Mouse (Mus musculus) neural tube, embryonic 15.5 days (tissue): Measurements from ENCODE around the gene Med12l. TPM values are rescaled to one million over a fixed set of nuclear protein-coding genes. Genes with fewer than 3 reads are reported as not detected.

Experiments used
- ATAC-seq: fragments of 200-750 bp; cut with Nextera tagmentation; 2 replicates; pipeline ENCODE4 v1.8.0; 2017; ENCODE audit warnings: mild to moderate bottlenecking, moderate TSS enrichment, moderate library complexity; ENCODE audit not compliant: low FRiP score
- H3K27ac ChIP-seq: fragments of 300-500 bp; sonication (generic); replicated peaks from 2 replicates; pipeline ENCODE4 v1.5.1; 2015; ENCODE audit warnings: mild to moderate bottlenecking, inconsistent platforms
- H3K27me3 ChIP-seq: fragments of 300-500 bp; sonication (generic); replicated peaks from 2 replicates; pipeline ENCODE4 v1.6.1; 2015; ENCODE audit warnings: inconsistent platforms
- H3K36me3 ChIP-seq: fragments of 300-500 bp; sonication (generic); 2 replicates; pipeline ENCODE4 v1.6.1; 2015; ENCODE audit warnings: inconsistent platforms
- H3K4me1 ChIP-seq: fragments of 300-500 bp; sonication (generic); 2 replicates; pipeline ENCODE4 v1.6.1; 2015; ENCODE audit warnings: inconsistent platforms
- H3K4me2 ChIP-seq: fragments of 300-500 bp; sonication (generic); 2 replicates; pipeline ENCODE4 v1.6.1; 2015; ENCODE audit warnings: inconsistent platforms, mild to moderate bottlenecking, moderate library complexity
- H3K4me3 ChIP-seq: fragments of 300-500 bp; sonication (generic); replicated peaks from 2 replicates; pipeline ENCODE4 v1.5.1; 2015; ENCODE audit warnings: mild to moderate bottlenecking, inconsistent platforms
- H3K9ac ChIP-seq: fragments of 300-500 bp; sonication (generic); replicated peaks from 2 replicates; pipeline ENCODE4 v1.6.1; 2015; ENCODE audit warnings: mild to moderate bottlenecking, inconsistent platforms
- H3K9me3 ChIP-seq: fragments of 300-500 bp; sonication (generic); replicated peaks from 2 replicates; pipeline ENCODE4 v1.6.1; 2016; ENCODE audit warnings: inconsistent platforms
- WGBS: fragments of 180-500 bp; shearing (Covaris S2); methylation state at CpG from one replicate; pipeline ENCODE4 v1.1.7; 2015; ENCODE audit warnings: mixed read lengths; 5-methylcytosine and 5-hydroxymethylcytosine counted together
- polyA plus RNA-seq: library from polyadenylated mRNA; unstranded; fragments of >200 nt; fragmentation: Nextera tagmentation; extraction: Ambion mirVana; gene quantifications from 2 replicates; pipeline ENCODE4 v1.2.1, GENCODE M21; 2015

The Med12l gene
- polyA plus RNA-seq, result 4.6 and 4.8 TPM in 2 replicates

GRCm38 (mm10) chr3:59005271-59005995, at the start of gene Med12l:
Gene Med12l (plus strand): TSS chr3:59005825.
- H3K36me3 ChIP-seq, result no peaks in the 10 kb centered on the region
- ATAC-seq, result peak; percentile 82
- H3K27me3 ChIP-seq, result no peaks in the 10 kb centered on the region
- H3K27ac ChIP-seq, result peak within 1 kb of the TSS; percentile 95
- no peaks in the 10 kb centered on the region for H3K9me3 ChIP-seq
- H3K4me3 ChIP-seq, result peak within 1 kb of the TSS; percentile 88
- under 1% methylated on average over 69 of the region's 69 CpGs for WGBS
- peaks cover 15% of the 10 kb centered on the region for H3K4me1 ChIP-seq
- H3K4me2 ChIP-seq, result peak within 1 kb of the TSS; percentile 93
- peak within 1 kb of the TSS; percentile 74 for H3K9ac ChIP-seq

DNA sequence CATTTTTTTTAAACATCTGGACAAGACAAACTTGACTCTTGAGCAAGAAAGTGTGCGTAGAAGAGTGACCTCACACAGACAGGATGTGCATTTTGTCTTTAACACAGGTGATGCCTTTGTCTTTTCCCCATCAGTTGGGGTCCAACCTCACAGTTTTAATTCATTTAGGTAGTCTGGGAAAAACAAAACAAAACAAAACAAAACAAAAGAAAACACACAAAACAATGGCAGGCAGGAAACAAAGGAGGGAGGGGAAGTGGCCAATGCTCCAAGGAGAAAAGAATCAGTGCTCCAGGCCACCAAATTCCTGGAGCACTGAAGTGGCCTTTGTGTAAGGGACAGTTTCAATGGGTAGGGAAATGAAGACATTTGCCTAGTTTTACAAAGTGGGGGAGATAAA, 44.5 kb upstream of the Med12l start:
- 92% methylated on average over 1 of the region's 1 CpGs for WGBS
- no peak for ATAC-seq
- no peak overlapping the region for H3K9ac ChIP-seq
- H3K36me3 ChIP-seq, result no peaks in the 10 kb centered on the region
- no peak overlapping the region for H3K4me2 ChIP-seq
- H3K27me3 ChIP-seq, result no peaks in the 10 kb centered on the region
- H3K4me1 ChIP-seq, result no peaks in the 10 kb centered on the region
- H3K27ac ChIP-seq, result no peak overlapping the region
- H3K9me3 ChIP-seq, result no peaks in the 10 kb centered on the region
- no peak overlapping the region for H3K4me3 ChIP-seq

DNA sequence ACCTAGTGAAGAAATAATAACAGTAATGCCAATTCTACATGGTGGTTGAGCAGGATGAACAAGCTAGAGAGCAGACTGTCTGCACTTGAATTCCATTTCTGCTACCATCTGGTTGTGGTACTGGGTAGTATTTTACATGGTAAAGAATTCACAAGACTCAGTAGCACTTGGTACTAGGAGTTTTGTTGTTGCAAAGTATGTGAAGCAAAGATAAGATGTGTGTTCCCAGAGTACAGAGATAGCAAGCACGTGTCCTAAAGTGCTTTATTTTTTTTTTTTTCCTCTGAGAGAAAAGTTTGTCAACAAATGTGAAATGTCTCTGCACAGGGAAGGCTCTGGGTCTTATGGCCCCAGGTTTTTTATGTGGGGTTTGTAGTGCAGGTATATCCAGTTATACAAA, 28.2 kb upstream of the Med12l start:
- 80% methylated on average over 1 of the region's 1 CpGs for WGBS
- H3K36me3 ChIP-seq, result no peaks in the 10 kb centered on the region
- no peak for ATAC-seq
- no peaks in the 10 kb centered on the region for H3K27me3 ChIP-seq
- no peak overlapping the region for H3K9ac ChIP-seq
- H3K4me1 ChIP-seq, result no peaks in the 10 kb centered on the region
- no peak overlapping the region for H3K4me3 ChIP-seq
- H3K9me3 ChIP-seq, result no peaks in the 10 kb centered on the region
- no peak overlapping the region for H3K27ac ChIP-seq
- H3K4me2 ChIP-seq, result no peak overlapping the region

DNA sequence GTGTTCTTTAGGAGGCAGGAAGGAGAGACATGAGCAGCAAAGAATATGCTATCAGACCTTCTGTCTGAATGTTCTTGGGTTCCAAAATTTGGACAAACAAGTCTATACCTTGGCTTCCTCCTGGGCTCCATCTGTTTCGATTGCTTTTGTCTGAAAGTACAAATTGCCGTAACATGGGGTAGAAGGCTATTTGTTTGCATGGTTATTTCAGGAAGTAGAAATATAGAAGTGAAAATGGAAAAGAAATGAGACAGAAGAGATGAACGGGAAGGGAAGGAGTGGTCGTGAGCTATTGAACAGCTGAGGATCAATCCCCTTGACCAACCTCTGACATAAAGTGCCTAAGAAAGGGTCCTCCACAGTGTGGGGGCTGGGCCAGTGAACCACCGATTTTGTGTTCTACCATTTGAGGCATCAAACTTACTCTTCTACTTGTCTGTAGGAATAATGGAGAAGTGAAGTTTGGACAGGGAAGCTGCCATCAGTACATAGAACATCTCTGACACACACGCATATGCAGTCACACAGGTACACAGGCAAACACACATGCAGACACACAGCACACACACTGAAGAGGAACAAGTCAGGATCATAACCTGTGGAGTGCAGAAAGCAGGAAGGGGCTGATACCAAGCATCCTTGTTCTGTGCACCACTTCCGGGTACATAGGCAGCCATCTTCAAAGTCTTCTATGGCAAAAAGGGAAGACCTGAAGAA, 27.6 kb upstream of the Med12l start:
- no peaks in the 10 kb centered on the region for H3K9me3 ChIP-seq
- 91% methylated on average over 7 of the region's 7 CpGs for WGBS
- H3K4me1 ChIP-seq, result peaks cover 3% of the 10 kb centered on the region
- no peak overlapping the region for H3K9ac ChIP-seq
- H3K4me2 ChIP-seq, result no peak overlapping the region
- H3K4me3 ChIP-seq, result no peak overlapping the region
- ATAC-seq, result no peak
- no peak overlapping the region for H3K27ac ChIP-seq
- no peaks in the 10 kb centered on the region for H3K27me3 ChIP-seq
- H3K36me3 ChIP-seq, result no peaks in the 10 kb centered on the region

DNA sequence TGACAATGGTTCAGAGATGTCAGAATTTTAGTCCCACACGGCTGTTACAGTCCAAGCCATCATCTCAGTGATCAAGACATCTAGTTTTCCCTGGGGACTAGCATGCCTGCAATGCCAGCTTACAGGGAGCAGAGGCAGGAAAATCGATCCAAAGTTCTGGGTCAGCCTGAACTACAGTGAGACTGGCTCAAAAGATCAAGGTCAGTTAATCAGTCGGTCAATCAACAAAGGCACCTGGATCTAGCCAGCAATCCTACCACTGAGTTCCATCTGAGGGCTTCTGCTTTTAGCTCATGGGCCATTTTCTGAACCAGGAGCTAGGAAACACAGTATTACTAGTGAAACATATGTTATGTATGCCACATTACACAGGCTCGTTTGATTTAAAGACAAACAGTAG, 25.0 kb upstream of the Med12l start:
- Histone ChIP-seq H3K27me3 (no peaks in the 10 kb centered on the region), H3K36me3 (no peaks in the 10 kb centered on the region), H3K27ac (no peak overlapping the region), H3K4me1 (peaks cover 5% of the 10 kb centered on the region), H3K9ac (no peak overlapping the region), H3K4me3 (no peak overlapping the region), H3K4me2 (no peak overlapping the region), H3K9me3 (no peaks in the 10 kb centered on the region)
- ATAC-seq, result no peak
- WGBS, result 77% methylated on average over 4 of the region's 4 CpGs

- ATAC-seq, result peak; percentile 65; the same call in 1 of the 2 replicates
- Histone ChIP-seq H3K36me3 (no peaks in the 10 kb centered on the region), H3K27me3 (peaks cover 4% of the 10 kb centered on the region; the same call in 1 of the 2 replicates), H3K9me3 (no peaks in the 10 kb centered on the region), H3K27ac (no peak overlapping the region), H3K4me1 (peaks cover 5% of the 10 kb centered on the region), H3K9ac (no peak overlapping the region; the same call in 1 of the 2 replicates), H3K4me3 (peak overlapping the region; percentile 15; the same call in 1 of the 2 replicates), H3K4me2 (peak overlapping the region; percentile 48)
- WGBS, result 30% methylated on average over 15 of the region's 15 CpGs
Measured at GRCm38 (mm10) chr3:58982896-58983837, 22.5 kb upstream of the Med12l start.

DNA sequence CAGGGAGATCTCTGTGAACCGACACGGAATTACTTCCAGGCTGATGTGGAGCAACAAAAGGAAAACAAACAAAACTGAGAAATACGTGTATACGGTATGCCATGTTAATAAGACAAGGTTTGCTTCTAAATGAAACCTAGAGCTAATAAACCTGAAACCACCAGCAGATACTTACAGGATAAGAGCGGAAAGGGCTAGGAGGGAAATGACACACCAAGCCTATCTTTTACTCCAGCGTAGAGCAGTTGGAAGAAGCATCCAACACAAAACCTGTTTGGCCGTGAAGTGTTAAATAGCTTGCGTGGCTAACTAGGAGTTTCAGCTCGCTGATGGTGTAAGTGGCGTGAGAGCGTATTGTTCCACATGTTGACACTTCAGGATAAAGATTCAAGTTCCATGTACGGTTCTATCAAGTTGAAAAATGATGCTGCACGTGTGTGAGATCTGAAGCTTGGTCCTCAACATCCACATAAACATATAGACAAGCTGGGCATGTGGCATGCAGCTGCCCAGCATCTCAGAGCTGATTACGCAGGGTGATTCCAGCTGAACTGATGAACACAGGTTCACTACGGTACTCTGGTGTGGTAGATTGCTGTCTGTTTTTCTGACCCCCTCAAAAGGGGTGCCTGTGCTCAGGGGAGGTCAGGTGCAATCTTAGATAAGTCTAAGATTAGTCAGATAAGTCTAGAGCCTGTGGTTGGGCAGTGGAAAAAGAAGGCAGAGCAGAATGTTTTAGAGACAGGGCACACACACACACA, 21.6 kb upstream of the Med12l start:
- H3K27ac ChIP-seq, result no peak overlapping the region
- 78% methylated on average over 15 of the region's 15 CpGs for WGBS
- H3K9me3 ChIP-seq, result no peaks in the 10 kb centered on the region
- no peak overlapping the region for H3K4me2 ChIP-seq
- no peaks in the 10 kb centered on the region for H3K36me3 ChIP-seq
- H3K4me3 ChIP-seq, result no peak overlapping the region
- peaks cover 4% of the 10 kb centered on the region; the same call in 1 of the 2 replicates for H3K27me3 ChIP-seq
- ATAC-seq, result no peak
- peaks cover 5% of the 10 kb centered on the region for H3K4me1 ChIP-seq
- no peak overlapping the region for H3K9ac ChIP-seq

DNA sequence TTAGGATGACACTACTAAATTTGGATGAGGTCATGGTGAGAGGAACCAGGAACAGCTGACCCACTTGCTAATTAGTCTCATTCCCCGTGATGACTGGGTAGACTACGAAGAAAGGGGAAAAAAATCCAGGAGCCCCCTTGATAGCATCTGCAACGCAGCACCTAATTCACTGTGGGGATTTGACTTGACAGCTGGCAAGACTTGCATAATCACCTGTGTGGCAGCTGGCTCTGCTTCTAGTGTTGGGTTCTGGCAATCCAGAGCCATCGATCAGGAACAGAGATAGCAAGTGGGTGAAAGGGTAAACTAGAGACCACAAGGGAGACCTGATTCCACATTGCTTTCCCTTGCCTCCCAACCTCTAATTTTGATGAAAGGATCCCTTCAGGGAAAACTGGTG, 19.8 kb upstream of the Med12l start:
- no peaks in the 10 kb centered on the region for H3K36me3 ChIP-seq
- no peaks in the 10 kb centered on the region for H3K9me3 ChIP-seq
- H3K27ac ChIP-seq, result no peak overlapping the region
- no peak overlapping the region for H3K9ac ChIP-seq
- H3K4me2 ChIP-seq, result no peak overlapping the region
- peaks cover 4% of the 10 kb centered on the region; the same call in 1 of the 2 replicates for H3K27me3 ChIP-seq
- no peak for ATAC-seq
- peaks cover 5% of the 10 kb centered on the region for H3K4me1 ChIP-seq
- WGBS, result 69% methylated on average over 4 of the region's 4 CpGs
- H3K4me3 ChIP-seq, result no peak overlapping the region

- no peak for ATAC-seq
- WGBS, result 66% methylated on average over 3 of the region's 3 CpGs
- no peak overlapping the region for H3K4me3 ChIP-seq
Measured at GRCm38 (mm10) chr3:58989374-58989773, 16.3 kb upstream of the Med12l start.

GRCm38 (mm10) chr3:58990556-58990955, 15.1 kb upstream of the Med12l start:
- no peaks in the 10 kb centered on the region for H3K9me3 ChIP-seq

More at GRCm38 (mm10) chr3:58989374-58989773, 16.3 kb upstream of the Med12l start:
- H3K4me1 ChIP-seq, result no peaks in the 10 kb centered on the region; the same call in 1 of the 2 replicates
- H3K9ac ChIP-seq, result no peak overlapping the region
- H3K27me3 ChIP-seq, result peaks cover 4% of the 10 kb centered on the region; the same call in 1 of the 2 replicates
- no peaks in the 10 kb centered on the region for H3K36me3 ChIP-seq
- no peaks in the 10 kb centered on the region for H3K9me3 ChIP-seq
- no peak overlapping the region for H3K4me2 ChIP-seq
- H3K27ac ChIP-seq, result no peak overlapping the region

More at GRCm38 (mm10) chr3:58990556-58990955, 15.1 kb upstream of the Med12l start:
- H3K27me3 ChIP-seq, result peaks cover 4% of the 10 kb centered on the region; the same call in 1 of the 2 replicates
- no peak overlapping the region for H3K4me3 ChIP-seq
- H3K9ac ChIP-seq, result no peak overlapping the region
- WGBS, result 73% methylated on average over 3 of the region's 3 CpGs
- H3K4me2 ChIP-seq, result no peak overlapping the region
- H3K27ac ChIP-seq, result no peak overlapping the region
- no peak for ATAC-seq
- H3K4me1 ChIP-seq, result no peaks in the 10 kb centered on the region; the same call in 1 of the 2 replicates
- no peaks in the 10 kb centered on the region for H3K36me3 ChIP-seq
